Mouse (Mus musculus) midbrain, embryonic 15.5 days (tissue): ENCODE measurements around the gene Zfp39. TPM values are rescaled to one million over a fixed set of nuclear protein-coding genes. Genes with fewer than 3 reads are reported as not detected.
A peak's percentile ranks its signal among the peaks of the same experiment; 100 is the strongest.

Experiments used
- ATAC-seq: fragments of 200-750 bp; cut with Nextera tagmentation; replicated peaks from 2 replicates; pipeline ENCODE4 v1.8.0; 2017; ENCODE audit warnings: moderate TSS enrichment
- H3K27ac ChIP-seq: fragments of 300-500 bp; sonication (generic); 2 replicates; pipeline ENCODE4 v1.5.1; 2015; ENCODE audit warnings: mild to moderate bottlenecking, inconsistent platforms
- H3K27me3 ChIP-seq: fragments of 300-500 bp; sonication (generic); replicated peaks from 2 replicates; pipeline ENCODE4 v1.6.1; 2015; ENCODE audit warnings: inconsistent platforms
- H3K36me3 ChIP-seq: fragments of 300-500 bp; sonication (generic); replicated peaks from 2 replicates; pipeline ENCODE4 v1.6.1; 2015; ENCODE audit warnings: inconsistent platforms
- H3K4me1 ChIP-seq: fragments of 300-500 bp; sonication (generic); 2 replicates; pipeline ENCODE4 v1.6.1; 2015; ENCODE audit warnings: inconsistent platforms
- H3K4me2 ChIP-seq: fragments of 300-500 bp; sonication (generic); 2 replicates; pipeline ENCODE4 v1.6.1; 2015; ENCODE audit warnings: inconsistent platforms, mild to moderate bottlenecking, moderate library complexity
- H3K4me3 ChIP-seq: fragments of 300-500 bp; sonication (generic); 2 replicates; pipeline ENCODE4 v1.5.1; 2015; ENCODE audit warnings: mild to moderate bottlenecking, inconsistent platforms
- H3K9ac ChIP-seq: fragments of 300-500 bp; sonication (generic); 2 replicates; pipeline ENCODE4 v1.6.1; 2015; ENCODE audit warnings: mild to moderate bottlenecking, inconsistent platforms
- H3K9me3 ChIP-seq: fragments of 300-500 bp; sonication (generic); 2 replicates; pipeline ENCODE4 v1.6.1; 2016; ENCODE audit warnings: inconsistent platforms
- WGBS: fragments of 180-500 bp; shearing (Covaris S2); methylation state at CpG from one replicate; pipeline ENCODE4 v1.1.7; 2015; ENCODE audit warnings: mixed read lengths; 5-methylcytosine and 5-hydroxymethylcytosine counted together
- polyA plus RNA-seq: library from polyadenylated mRNA; unstranded; fragments of >200 nt; fragmentation: Nextera tagmentation; extraction: Ambion mirVana; gene quantifications from 2 replicates; pipeline ENCODE4 v1.2.1, GENCODE M21; 2015

Gene Zfp39
- polyA plus RNA-seq = 7.1 TPM in 2 replicates

DNA sequence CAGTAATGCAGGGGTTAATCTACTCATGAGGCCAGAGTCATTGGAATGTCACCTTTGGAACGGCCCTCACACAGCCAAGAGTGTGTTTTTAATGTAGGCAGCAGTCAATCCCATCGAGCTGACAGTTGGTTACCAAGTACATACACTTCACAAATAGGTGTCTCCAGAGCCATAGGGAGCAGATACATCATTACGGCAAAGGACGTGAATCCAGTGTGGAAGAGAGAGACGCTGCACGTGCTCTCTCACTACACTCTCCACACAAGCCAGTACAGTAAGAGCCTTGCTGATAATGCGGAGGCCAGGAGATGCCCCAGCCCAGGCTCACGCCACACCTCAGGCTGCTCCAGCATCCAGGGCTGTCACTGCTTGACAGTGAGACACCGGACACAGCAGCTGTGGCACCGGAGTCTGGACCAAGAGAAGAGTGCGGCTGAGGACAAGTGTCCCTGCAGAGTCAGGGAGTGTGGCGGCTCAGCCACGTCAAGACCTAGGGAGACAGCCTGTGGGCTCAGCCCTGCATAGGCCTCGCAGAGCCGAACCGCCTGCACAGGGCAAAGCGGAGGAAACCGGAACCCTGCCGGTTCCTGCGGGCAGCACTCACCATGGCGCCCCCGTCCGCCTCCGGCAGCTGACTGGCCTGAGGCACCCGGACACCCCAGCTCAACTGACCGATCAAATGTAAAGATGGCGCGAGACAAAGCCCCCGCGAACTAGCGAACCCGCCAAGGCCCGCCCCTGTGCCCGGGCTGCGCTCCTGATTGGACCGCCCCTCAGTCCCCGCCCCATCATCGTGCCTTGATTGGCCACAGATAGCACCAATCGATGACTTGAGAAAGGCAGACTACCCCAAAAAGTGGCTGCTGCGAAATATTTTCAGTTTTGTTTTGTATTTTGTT lies at the start of gene Zfp39:
Zfp39 (minus strand) TSS at position 715 of the 899 bp plus-strand sequence.
- Histone ChIP-seq H3K4me3 (peak within 1 kb of the TSS; percentile 59), H3K27ac (peak within 1 kb of the TSS; percentile 80), H3K4me1 (peaks cover 26% of the 10 kb centered on the region), H3K4me2 (peak within 1 kb of the TSS; percentile 78), H3K27me3 (no peaks in the 10 kb centered on the region), H3K9me3 (no peaks in the 10 kb centered on the region), H3K36me3 (peaks cover 11% of the 10 kb centered on the region; the same call in 1 of the 2 replicates), H3K9ac (peak within 1 kb of the TSS; percentile 80)
- peak; percentile 99 for ATAC-seq
- WGBS = under 1% methylated on average over 40 of the region's 40 CpGs

DNA sequence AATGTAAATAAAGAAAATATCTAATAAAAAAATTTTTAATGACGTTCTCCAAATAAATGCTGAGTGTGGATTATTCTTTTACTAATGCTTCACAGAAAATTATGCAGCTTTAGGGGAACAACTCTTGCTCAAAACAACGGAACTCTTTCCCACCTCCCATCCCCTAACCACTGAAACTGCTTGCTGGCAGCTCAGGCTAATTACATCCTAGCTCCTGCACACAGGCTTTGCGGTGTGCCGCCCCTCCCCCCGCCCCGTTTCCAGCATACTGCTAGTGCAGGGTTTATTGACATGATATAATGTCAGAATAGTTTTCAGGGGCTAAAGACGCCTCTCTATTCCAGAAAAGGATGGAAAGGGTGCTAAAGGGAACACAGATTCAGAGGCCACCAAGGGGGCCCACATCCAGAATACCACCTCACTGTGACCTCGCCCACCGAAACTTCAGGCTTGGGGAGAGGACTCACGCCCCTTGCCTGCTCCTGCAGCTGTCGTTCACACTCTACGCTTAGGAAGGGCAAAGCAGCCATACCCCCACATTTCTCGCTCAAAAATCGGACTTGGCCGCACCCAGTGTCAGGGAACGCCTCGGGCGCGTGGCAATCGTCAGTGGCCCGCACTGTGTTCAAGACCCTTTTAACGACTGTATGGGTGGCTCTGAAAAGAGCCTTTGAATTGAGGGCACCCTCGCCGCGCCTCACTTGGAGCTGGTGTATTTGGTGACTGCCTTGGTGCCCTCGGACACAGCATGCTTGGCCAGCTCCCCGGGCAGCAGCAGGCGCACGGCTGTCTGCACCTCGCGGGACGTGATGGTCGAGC lies 49.5 kb upstream of the Zfp39 start:
- Histone ChIP-seq H3K4me1 (peaks cover 49% of the 10 kb centered on the region), H3K4me3 (peak overlapping the region; percentile 97), H3K9me3 (no peaks in the 10 kb centered on the region), H3K36me3 (no peaks in the 10 kb centered on the region), H3K4me2 (peak overlapping the region; percentile 58), H3K9ac (peak overlapping the region; percentile 62), H3K27me3 (no peaks in the 10 kb centered on the region), H3K27ac (peak overlapping the region; percentile 99)
- ATAC-seq = peak; percentile 22
- under 1% methylated on average over 33 of the region's 33 CpGs for WGBS

DNA sequence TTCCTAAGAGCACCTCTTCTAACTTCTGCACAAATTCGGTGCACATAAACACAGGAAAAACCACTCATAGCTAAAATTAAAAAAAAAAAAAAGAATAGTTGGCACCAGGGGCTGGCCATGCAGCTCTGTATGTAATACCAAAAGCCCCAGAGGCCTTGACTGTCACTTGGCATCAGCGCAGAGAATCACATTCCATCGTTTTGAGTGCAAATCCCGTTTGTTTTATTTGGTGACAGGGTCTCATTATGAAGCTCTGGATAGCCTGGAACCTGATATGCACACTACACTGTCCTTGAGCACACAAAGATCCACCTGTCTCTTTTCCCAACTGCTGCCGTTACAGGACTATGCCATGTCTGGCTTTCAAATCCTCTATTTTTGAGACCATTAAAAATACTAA lies 47.2 kb upstream of the Zfp39 start:
- no peak for ATAC-seq
- Histone ChIP-seq H3K27ac (peak overlapping the region; percentile 97), H3K4me3 (peak overlapping the region; percentile 69), H3K9me3 (no peaks in the 10 kb centered on the region), H3K9ac (peak overlapping the region; percentile 95), H3K4me1 (peaks cover 33% of the 10 kb centered on the region), H3K4me2 (peak overlapping the region; percentile 63), H3K27me3 (no peaks in the 10 kb centered on the region), H3K36me3 (no peaks in the 10 kb centered on the region)
- 45% methylated on average over 5 of the region's 5 CpGs for WGBS

DNA sequence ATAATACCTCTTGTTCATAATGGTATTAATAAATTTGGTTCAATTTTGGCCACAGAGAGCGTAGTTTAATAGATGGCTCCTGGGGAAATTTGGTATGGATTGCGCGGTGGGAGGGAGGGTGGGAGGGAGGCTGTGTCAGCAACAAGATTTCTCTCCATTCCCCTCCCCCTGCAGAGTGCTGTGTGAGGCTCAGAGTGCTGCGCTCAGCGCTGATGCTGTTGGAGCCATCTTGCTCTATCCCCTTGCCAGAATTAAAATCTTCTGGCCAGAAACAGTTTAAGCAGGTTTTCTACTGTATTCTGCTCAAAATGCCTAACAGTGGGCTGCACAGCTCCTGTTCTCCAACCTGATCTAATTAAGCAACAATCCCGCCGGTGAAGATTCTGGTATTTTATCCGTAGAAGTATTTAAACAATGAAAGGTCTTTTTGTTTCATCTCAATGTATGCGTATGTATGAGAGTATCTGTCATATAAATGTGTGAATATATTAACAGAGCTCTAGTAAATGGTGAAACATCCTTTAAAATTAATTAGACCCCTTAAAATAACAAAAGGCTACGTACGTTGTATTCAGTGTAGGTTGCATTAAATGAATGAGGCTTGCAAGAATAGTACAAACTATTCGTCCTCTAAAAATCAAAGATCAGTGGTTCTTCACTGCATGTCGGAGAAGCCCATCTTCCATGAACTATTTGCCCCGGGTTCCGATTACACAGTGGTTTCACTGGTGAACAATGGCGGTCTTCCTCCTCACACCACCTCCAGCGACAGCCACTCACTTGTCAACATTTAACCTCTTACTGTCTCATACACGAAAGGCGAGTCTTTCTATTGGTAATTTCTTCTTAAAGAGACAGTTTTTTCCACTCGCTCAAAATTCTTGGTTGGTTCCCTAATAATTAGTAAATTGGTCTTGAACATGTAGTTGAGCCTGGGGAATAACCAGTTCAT lies 45.7 kb upstream of the Zfp39 start:
- ATAC-seq = peak; percentile 51
- H3K27ac ChIP-seq = peak overlapping the region; percentile 97
- H3K36me3 ChIP-seq = no peaks in the 10 kb centered on the region
- peak overlapping the region; percentile 63 for H3K4me2 ChIP-seq
- no peaks in the 10 kb centered on the region for H3K27me3 ChIP-seq
- WGBS = 2% methylated on average over 20 of the region's 20 CpGs
- H3K4me1 ChIP-seq = peaks cover 32% of the 10 kb centered on the region
- H3K9ac ChIP-seq = peak overlapping the region; percentile 95
- peak overlapping the region; percentile 69 for H3K4me3 ChIP-seq
- H3K9me3 ChIP-seq = no peaks in the 10 kb centered on the region

DNA sequence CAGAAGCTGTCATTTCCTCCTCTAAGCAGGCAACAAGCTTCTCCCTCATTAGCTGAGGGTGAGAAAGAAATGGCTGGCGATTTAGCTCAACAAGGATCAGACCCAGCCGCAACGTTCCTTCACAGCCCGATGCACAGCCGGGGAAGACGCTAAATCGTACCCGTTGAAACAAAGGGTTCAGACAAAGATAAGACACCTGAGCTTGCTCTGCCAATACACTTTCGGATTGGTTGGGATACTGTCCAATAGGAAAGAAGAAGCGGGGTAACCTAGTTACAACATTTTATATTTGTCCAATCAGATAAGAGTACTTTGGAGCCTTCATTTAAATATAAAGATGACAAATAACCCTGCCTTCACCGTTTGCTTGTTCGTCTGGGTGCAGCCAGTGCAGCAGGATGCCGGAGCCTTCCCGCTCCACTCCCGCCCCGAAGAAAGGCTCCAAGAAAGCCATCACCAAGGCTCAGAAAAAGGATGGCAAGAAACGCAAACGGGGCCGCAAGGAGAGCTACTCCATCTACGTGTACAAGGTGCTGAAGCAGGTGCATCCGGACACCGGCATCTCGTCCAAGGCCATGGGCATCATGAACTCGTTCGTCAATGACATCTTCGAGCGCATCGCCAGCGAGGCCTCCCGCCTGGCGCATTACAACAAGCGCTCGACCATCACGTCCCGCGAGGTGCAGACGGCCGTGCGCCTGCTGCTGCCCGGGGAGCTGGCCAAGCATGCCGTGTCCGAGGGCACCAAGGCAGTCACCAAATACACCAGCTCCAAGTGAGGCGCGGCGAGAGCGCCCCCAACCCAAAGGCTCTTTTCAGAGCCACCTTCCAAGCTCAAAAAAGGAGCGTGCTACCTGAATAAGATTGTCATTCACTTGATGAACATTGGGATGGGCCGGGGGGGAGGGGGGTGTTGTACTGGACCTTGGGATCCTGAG lies 44.8 kb upstream of the Zfp39 start, which contains the start of gene Hist3h2ba:
Hist3h2ba (plus strand) TSS at position 379 of the 938 bp plus-strand sequence.
- WGBS = under 1% methylated on average over 48 of the region's 48 CpGs
- Histone ChIP-seq H3K4me3 (peak within 1 kb of the TSS; percentile 69), H3K9ac (peak within 1 kb of the TSS; percentile 95), H3K36me3 (no peaks in the 10 kb centered on the region), H3K9me3 (no peaks in the 10 kb centered on the region), H3K4me1 (peaks cover 32% of the 10 kb centered on the region), H3K27ac (peak within 1 kb of the TSS; percentile 97), H3K4me2 (peak within 1 kb of the TSS; percentile 63), H3K27me3 (no peaks in the 10 kb centered on the region)
- ATAC-seq = peak; percentile 93

DNA sequence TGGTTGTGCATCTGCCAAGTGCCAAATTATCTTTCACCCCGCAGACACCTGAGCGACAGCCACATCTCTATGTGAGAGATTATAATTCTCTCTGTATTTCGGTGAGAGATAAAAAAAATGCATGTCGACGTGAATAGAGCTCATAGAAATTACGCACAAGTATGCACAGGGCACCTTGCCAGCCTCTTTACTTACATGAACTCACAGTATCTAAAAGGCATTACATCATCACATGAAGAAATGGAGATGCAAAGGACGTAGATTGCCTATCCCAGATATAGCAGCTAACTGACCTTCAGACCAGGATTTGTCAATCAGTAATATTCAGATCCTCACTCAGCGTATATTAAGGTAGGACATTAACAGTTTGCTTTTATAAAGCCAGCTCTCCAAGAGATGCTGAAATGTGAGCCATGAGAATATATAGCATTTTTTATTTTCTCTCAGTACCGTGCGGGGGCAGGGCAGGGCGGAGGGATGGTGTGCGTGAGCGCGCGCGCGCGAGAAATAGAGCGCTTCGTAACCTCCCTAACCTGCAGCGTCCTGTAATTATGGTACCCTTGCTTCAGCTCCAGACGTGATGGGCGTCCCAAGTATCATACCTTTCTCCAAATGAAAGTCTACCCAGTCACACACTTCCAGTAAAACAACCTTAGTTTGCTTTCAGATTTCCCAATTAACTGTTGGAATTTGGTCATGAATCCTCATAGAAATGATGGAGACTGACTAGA lies 43.9 kb upstream of the Zfp39 start:
- H3K4me1 ChIP-seq = peaks cover 30% of the 10 kb centered on the region
- H3K4me3 ChIP-seq = peak overlapping the region; percentile 69
- H3K36me3 ChIP-seq = no peaks in the 10 kb centered on the region
- peak; percentile 83 for ATAC-seq
- H3K9me3 ChIP-seq = no peaks in the 10 kb centered on the region
- peak overlapping the region; percentile 63 for H3K4me2 ChIP-seq
- peak overlapping the region; percentile 54 for H3K9ac ChIP-seq
- H3K27ac ChIP-seq = peak overlapping the region; percentile 97
- 7% methylated on average over 23 of the region's 23 CpGs for WGBS
- no peaks in the 10 kb centered on the region for H3K27me3 ChIP-seq

DNA sequence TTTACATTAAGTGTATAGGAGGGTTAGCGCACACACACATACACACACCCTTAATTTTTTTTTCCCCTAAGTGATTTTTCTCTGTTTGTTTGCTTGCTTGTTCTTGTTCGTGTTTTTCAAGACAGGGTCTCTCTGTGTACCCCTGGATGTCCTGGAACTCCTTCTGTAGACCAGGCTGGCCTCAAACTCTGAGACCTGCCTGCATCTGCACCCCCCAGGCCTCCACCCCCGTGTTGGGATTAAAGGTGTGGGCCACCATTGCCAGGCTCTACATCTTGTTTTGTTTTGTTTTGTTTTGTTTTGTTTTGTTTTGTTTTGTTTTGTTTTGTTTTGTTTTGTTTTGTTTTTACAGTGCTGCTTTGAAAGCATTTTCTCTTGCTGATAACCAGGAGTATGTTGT lies 43.3 kb upstream of the Zfp39 start:
- peak overlapping the region; percentile 63 for H3K4me2 ChIP-seq
- H3K4me3 ChIP-seq = peak overlapping the region; percentile 69
- H3K4me1 ChIP-seq = peaks cover 27% of the 10 kb centered on the region
- peak overlapping the region; percentile 54 for H3K9ac ChIP-seq
- H3K27me3 ChIP-seq = no peaks in the 10 kb centered on the region
- no peak for ATAC-seq
- peak overlapping the region; percentile 97 for H3K27ac ChIP-seq
- no peaks in the 10 kb centered on the region for H3K36me3 ChIP-seq
- 79% methylated on average over 3 of the region's 3 CpGs for WGBS
- no peaks in the 10 kb centered on the region for H3K9me3 ChIP-seq

DNA sequence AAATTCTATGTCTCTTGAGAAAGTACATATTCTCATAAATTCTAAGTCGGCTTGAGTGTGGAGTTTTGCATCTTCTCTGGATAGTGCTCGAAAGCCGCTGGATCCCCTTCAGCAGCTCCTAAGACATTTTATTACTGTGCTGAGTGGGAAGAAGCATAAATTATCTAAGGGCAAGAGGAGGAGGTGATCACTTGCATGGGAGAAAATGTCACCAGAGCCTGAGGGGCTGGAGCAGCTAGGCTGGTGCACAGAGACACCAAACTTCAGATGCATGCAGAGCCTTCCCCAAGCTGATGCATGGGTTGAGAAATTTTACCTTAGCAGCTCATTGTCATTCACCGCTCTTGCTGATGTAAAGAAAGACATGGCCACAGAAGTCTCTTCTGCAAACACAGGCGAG lies 40.1 kb upstream of the Zfp39 start:
- no peak overlapping the region for H3K4me3 ChIP-seq
- ATAC-seq = no peak
- H3K36me3 ChIP-seq = no peaks in the 10 kb centered on the region
- H3K4me1 ChIP-seq = peaks cover 15% of the 10 kb centered on the region
- no peaks in the 10 kb centered on the region for H3K27me3 ChIP-seq
- no peaks in the 10 kb centered on the region for H3K9me3 ChIP-seq
- H3K27ac ChIP-seq = no peak overlapping the region
- WGBS = 75% methylated on average over 5 of the region's 5 CpGs
- H3K9ac ChIP-seq = no peak overlapping the region
- H3K4me2 ChIP-seq = no peak overlapping the region

DNA sequence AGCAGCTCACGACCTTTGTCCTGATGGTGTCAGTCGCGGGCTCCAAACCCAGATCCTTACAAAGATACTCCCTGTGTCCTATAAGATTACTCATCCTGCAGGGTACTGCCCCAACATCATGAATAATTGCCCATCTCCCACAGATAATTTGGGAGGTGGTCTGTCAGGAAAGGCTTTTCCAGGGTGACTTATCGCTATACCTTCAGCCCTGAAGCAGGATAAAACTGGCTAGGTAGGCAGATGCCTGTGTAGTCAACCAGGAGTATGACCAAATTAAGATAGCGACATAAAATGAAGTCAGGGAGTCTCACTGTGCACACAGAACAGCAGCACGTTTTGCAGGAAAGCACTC lies 35.0 kb upstream of the Zfp39 start:
- 14% methylated on average over 6 of the region's 6 CpGs for WGBS
- H3K27me3 ChIP-seq = no peaks in the 10 kb centered on the region
- no peak for ATAC-seq
- H3K9ac ChIP-seq = peak overlapping the region; percentile 98
- peak overlapping the region; percentile 71 for H3K4me3 ChIP-seq
- H3K4me2 ChIP-seq = peak overlapping the region; percentile 91
- H3K36me3 ChIP-seq = peaks cover 11% of the 10 kb centered on the region
- no peaks in the 10 kb centered on the region for H3K9me3 ChIP-seq
- H3K4me1 ChIP-seq = peaks cover 33% of the 10 kb centered on the region
- peak overlapping the region; percentile 96 for H3K27ac ChIP-seq

DNA sequence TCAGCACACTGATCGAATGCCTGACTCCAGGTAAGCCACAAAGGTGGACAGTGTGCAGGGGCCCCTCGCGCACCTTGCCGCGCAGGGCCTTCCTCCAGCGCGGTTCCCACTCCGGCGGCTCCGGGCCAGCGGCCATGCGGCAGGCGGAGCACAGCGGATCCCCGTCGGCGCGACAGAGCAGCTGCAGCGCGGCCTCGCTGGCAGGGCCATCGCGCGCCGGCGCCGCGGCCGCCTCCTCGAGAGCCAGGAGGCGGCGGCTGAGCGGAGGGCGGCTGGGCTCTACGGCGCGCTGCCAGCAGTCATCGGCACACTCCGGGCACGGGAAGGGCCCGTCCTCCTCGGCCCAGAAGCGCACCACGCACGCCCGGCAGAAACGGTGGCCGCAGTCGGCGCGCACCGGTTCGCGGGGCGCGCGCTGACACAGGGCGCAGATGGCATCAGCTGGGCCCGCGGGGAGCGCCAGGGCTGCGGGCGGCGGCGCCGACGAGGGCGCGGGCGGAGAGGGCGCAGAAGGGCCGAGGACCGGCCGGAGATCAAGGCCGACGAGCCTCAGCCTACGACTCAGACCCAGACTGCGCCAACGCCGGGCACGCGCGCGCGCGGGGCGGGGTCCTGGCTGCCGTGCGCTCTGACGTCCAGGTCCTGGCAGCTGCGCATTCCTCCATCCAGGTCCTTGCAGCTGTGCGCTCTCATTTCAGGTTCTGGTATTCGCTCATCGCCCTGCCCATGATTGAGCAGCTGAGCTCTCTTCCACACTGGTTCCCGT lies 34.5 kb upstream of the Zfp39 start, which contains the start of gene Rnf187:
Rnf187 (minus strand) TSS at position 595 of the 766 bp plus-strand sequence.
- peak; percentile 96 for ATAC-seq
- Histone ChIP-seq H3K4me1 (peaks cover 33% of the 10 kb centered on the region), H3K9me3 (no peaks in the 10 kb centered on the region), H3K36me3 (peaks cover 17% of the 10 kb centered on the region), H3K9ac (peak within 1 kb of the TSS; percentile 98), H3K27ac (peak within 1 kb of the TSS; percentile 96), H3K27me3 (no peaks in the 10 kb centered on the region), H3K4me2 (peak within 1 kb of the TSS; percentile 91), H3K4me3 (peak within 1 kb of the TSS; percentile 71)
- 0% methylated on average over 91 of the region's 95 CpGs for WGBS
